Mouse (Mus musculus) duodenum, adult 2 months (tissue): ENCODE measurements around the gene Smc6. TPM values are rescaled to one million over a fixed set of nuclear protein-coding genes. Genes with fewer than 3 reads are reported as not detected.

Experiments used
- polyA plus RNA-seq: library from polyadenylated mRNA; depleted of rRNA; stranded (reverse); fragments of >200 nt; gene quantifications from 2 replicates; pipeline ENCODE4 v1.2.3, GENCODE M21; 2012; ENCODE audit warnings: low replicate concordance; rRNA removed

Smc6 gene
- 0.51 and 0.82 TPM in 2 replicates for polyA plus RNA-seq

GRCm38 (mm10) chr12:11265382-11266281 lies at the start of gene Smc6, which contains the start of gene Gen1:
Gene Smc6, plus strand, starts transcription at chr12:11265886.
Gene Gen1, minus strand, starts transcription at chr12:11265801.

Other genes starting within 250 kb of the Smc6 start
- 0.48 and 0.72 TPM in 2 replicates for gene Kcns3, start 114.8 kb upstream of the Smc6 start, polyA plus RNA-seq
- gene Msgn1, start 56.9 kb upstream of the Smc6 start, polyA plus RNA-seq = not detected in 2 replicates
- 0.06 TPM in 1 of 2 replicates, not detected in the other for gene Gen1, start 85 bp upstream of the Smc6 start, polyA plus RNA-seq
- gene Vsnl1, start 170.7 kb downstream of the Smc6 start, polyA plus RNA-seq = 0.09 and 0.15 TPM in 2 replicates
- not detected in 2 replicates for gene Rad51ap2, start 190.2 kb downstream of the Smc6 start, polyA plus RNA-seq